Mouse (Mus musculus): Measurements from ENCODE around the gene Nav2.

Nav2 gene

DNA sequence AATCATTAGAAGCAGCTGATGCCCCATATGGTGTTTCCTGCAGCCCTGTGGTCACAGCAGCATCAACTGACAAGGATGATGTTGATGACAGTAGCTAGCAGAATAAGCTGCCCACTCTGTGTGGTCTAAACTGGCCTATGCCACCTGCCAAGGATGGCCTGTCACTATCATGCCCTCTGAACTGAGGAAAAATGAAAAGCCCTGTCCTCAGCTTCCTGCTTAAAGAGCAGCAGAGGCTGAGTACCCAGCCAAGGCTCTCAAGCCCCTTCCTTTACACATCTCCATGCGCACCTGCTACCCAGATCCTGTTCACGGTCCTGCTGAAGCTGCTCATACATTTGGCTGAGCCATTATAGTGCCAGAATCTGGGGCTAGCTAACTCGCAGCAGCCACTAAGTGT is 193.7 kb downstream of the Nav2 start:
- no peak for DNase-seq (ENCODE audit: low spot score)

DNA sequence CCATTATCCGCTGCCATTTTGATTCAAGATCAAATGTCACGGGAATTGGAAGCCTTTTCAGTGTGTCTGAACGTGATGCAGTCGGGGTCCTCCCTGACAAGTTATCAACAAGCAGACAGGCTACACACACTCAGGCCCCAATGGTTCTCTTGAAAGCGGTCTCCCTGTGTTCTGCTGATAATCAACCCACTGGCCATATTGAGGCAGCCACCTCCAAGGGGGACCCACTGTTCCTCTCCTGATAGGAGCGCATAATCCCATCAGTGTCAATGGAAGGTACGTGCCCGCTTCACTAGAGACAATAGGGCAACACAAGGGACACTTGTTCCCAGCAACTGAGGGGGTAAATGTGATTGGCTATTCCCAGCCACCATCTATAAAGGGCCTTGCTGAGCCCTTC is 195.9 kb downstream of the Nav2 start:
- DNase-seq (ENCODE audit: low spot score): peak; percentile 81

DNA sequence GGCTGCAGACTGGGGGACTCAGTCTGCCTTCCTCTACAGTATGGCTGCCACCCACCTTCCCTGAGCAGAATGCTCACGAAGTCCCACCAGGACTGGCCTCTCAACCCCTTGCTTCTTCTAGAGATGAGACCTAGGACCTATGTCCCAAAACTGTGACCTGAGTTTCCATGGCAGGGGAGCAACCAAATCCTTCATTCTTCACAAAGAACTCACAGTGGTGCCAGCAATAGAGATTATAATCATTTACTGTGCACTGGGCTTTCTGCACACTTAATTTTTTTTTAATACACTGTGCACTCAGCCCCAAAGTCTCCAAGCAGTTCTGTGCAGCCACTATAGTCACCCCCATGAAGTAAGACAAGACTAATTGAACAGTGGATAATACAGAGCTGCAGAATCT is 196.3 kb downstream of the Nav2 start:
- DNase-seq (ENCODE audit: low spot score): no peak

- peak; percentile 36 for DNase-seq (ENCODE audit: low spot score)
Observed at GRCm38 (mm10) chr7:49105501-49105900, 197.0 kb downstream of the Nav2 start.

GRCm38 (mm10) chr7:49108076-49108475 is 199.6 kb downstream of the Nav2 start:
- no peak for DNase-seq (ENCODE audit: low spot score)

DNA sequence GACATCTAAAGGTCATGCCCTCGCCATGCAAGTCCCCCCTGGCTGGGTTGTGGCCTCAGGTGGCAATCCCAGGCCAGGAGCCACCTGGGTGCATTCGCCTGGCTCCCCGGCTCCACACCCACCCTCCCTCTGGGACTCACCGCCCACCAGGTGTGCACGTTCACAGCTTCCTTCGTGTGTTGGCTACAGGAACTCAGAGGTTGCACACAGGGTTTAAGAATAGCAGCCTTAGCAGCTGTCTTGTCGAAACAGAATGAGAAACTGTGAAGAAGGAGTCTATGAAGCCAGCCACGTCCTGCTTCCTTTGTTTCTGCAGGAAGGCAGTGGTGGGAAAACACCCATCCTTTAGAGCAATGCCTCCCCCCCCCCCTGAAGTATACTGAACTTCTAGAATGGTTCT is 210.5 kb downstream of the Nav2 start:
- DNase-seq (ENCODE audit: low spot score): no peak

DNA sequence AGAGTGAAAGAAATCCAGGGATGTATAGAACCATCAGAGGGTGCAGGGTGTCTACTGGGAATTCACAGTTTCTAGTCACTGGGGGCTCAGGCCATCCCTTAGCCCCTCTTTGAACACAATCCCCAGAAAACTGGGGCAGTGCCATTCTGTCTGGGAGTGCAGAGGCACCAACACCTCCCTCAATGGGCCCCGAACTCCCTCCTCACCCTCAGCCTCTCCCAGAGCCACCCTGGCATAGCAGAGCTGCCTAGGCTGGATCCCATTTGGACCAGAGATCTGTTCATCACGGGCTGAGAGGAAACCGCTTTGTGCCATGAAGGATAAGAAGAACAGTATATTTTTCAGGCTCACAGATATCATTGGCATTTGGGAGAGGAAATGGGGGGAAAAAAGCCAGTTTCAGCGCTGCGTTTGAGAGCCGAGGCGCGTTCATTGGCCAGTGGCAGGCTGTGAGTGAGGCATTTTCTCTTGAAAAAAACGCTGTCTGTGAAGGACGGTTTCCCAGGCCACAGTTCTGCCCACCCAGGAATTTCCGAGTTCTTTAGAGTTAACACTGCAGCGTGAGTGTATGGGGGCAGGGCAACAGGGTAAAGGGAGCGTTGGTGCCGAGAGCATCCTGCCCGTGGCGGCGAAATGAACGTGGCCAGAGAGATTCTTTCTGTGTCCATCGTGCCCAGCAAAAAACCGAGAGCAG is 211.4 kb downstream of the Nav2 start:
- DNase-seq (ENCODE audit: low spot score): peak; percentile 82

DNA sequence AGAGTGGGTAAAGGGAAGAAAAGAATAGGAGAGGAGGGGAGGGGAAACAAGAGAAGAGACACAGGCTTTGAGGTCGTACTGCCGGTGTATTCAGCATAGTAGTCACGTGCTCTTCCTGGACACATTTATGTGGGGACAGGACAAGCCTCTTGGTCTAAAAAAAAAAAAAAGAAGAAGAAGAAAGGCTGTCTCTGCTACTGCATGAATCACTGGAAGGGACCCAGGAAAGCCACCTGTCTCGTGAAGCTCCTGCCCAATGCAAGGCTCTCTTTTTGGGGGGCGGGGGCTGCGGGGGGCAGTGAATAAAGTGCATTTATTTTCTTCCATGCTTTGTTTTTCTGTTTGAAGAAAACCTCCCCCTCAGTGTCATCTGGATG is 212.0 kb downstream of the Nav2 start:
- DNase-seq (ENCODE audit: low spot score): no peak

DNA sequence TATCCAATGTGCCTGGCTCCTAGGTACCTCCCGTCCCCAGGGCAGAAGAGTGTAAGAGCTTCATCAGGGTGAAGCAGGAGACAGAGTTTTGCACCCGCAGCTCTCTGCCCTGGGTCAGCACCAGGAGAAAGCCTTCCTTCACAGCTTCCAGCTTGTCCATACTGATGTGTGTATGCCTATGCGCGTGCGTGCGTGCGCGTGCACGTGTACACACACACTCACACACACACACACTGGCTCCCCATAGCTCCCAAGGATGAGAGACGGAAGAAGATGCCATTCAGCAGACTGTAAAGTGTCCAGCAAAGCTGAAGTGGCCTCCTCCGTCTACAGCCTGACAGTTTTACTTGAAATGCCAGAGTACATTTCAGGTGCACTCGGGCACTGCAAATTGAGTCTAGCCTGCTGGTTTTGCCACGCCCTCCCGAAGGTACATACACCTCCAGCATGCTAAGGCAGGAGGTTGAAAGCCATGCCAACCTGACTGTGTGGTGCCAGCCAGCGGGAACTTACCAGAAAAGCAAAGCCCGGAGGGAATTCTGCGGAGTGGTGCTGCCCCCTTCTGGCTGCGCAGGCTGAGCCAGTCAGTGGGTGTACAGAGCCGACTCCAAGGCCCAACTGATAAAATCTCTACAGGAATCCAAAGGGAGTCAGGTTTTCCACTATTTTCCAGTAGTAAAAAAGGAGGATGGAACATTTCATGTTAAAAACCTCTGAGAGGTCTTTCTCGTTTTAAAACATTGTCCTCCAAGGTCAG is 212.6 kb downstream of the Nav2 start:
- peak; percentile 84 for DNase-seq (ENCODE audit: low spot score)

DNA sequence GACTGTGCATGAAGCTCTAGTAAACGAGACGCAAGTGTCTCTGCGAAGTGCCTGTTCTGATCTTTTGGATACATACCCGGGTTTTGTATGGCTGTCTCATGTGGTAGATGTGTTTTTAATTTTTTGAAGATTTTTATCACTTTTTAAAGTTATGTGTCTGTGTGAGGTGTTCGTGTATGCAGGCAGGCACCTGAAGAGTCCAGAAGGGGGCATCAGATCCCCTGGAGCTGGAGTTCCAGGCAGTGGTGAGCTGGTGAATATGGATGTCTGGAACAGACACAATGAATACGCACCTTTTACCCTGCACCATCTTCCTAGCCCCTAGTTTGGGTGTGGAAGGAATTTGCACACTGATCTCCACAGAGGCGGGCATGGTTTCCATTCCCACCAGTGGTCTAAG is 214.0 kb downstream of the Nav2 start:
- no peak for DNase-seq (ENCODE audit: low spot score)

DNA sequence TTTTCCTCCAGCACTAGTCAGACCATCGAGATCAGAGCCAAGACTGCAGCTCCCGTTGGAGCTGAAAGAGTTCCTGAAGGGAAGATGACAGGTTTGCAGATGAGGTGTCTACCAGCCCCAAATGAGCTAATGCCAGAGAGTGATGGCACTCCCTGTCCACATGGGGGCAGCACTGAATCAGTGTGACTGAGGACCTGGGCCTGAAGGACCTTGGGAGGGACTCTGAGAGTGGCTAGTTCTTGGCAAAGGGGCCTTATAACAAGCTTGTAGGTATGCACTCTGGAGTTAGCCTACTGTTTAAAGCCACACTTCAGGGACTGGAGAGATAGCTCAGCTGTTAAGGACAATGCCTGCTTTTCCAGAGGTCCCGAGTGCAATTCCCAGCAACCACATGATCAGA is 217.0 kb downstream of the Nav2 start:
- DNase-seq (ENCODE audit: low spot score): peak; percentile 80

GRCm38 (mm10) chr7:49128224-49128623 is 219.7 kb downstream of the Nav2 start:
- no peak for DNase-seq (ENCODE audit: low spot score)

GRCm38 (mm10) chr7:49132851-49133351 is 224.4 kb downstream of the Nav2 start:
- peak; percentile 89 for DNase-seq (ENCODE audit: low spot score)

DNA sequence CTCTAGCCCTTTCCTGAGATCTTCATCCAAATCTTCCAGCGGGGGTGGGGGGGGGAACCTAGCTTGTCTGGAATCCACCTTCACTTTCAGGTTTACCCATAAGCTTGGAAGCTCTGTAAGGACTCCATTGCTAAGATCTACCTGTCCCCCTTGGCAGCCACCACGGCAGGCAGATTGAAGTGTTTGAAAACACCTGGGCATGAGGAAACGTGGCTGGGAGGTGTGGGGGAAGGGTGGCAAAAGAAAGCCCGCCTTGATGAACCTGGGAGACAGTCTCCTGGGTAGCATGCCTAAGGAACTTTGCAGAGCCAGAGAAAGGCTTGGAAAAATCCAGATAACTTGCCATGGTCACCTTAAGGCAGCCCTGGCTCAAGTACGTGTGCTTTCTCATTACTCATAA is 225.9 kb downstream of the Nav2 start:
- DNase-seq (ENCODE audit: low spot score): no peak

GRCm38 (mm10) chr7:49139762-49140161 is 231.2 kb downstream of the Nav2 start:
- DNase-seq (ENCODE audit: low spot score): no peak

DNA sequence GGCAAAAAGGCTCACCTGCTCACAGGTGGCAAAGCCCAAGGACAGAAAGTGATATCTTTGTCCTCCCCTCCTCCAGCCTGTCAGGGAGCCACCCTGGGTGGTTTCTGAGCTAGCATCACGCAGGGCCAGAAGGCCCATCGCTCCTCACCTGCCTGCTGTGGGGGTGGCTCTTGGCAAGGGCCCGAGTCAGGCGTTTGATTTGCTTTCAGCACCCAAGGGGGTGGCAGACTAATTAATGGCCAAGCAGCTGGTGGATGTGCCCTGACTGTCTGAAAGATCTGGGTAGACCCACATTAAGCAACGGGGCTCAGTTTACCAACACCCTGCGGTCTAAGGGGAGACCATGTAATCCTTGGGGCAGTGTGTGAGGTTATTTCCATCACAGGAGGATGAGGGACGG is 235.4 kb downstream of the Nav2 start:
- DNase-seq (ENCODE audit: low spot score): no peak

- DNase-seq (ENCODE audit: low spot score): no peak
Observed at GRCm38 (mm10) chr7:49145749-49146670, 237.5 kb downstream of the Nav2 start.

DNA sequence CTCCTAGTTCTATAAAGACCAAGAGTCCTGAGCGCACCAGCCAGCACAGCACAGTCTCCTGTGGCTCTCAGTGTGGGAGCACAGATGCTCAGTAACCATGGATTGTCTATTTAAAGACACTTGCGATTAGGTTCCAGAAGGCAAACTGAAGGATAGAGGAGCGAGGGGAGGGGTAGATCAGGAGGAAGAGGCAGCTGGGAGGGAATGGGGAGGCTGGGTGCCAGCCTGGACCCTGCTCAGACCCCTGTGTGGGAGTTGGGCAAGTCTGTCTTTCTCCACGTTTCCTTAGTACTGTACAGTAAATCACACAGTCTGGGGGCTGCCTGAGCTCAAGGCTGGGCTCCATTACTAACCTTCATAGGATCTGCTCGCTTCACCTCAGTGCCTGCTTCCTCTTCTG is 243.8 kb downstream of the Nav2 start:
- no peak for DNase-seq (ENCODE audit: low spot score)

DNA sequence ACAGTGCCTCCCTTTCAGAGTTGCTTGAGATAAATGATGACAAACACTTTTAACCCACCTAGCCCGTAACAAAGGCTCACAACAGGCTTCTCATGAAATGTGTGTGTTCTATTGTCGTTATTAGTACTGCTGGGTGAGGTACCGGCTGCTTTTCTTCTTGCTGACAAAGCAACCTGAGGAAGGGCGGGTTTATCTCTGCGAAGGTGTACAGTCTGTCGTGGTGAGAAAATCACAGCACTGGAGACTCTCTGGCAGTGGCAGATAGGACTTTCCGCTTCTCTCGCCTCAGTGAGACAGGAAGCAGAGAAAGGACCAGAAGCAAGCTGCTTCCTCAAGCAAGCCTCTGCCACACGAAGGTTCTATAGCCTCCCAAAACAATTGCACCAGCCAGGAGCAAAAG is 244.2 kb downstream of the Nav2 start:
- DNase-seq (ENCODE audit: low spot score): no peak

- DNase-seq (ENCODE audit: low spot score): no peak
Observed at GRCm38 (mm10) chr7:49158641-49159381, 250.3 kb downstream of the Nav2 start.

DNA sequence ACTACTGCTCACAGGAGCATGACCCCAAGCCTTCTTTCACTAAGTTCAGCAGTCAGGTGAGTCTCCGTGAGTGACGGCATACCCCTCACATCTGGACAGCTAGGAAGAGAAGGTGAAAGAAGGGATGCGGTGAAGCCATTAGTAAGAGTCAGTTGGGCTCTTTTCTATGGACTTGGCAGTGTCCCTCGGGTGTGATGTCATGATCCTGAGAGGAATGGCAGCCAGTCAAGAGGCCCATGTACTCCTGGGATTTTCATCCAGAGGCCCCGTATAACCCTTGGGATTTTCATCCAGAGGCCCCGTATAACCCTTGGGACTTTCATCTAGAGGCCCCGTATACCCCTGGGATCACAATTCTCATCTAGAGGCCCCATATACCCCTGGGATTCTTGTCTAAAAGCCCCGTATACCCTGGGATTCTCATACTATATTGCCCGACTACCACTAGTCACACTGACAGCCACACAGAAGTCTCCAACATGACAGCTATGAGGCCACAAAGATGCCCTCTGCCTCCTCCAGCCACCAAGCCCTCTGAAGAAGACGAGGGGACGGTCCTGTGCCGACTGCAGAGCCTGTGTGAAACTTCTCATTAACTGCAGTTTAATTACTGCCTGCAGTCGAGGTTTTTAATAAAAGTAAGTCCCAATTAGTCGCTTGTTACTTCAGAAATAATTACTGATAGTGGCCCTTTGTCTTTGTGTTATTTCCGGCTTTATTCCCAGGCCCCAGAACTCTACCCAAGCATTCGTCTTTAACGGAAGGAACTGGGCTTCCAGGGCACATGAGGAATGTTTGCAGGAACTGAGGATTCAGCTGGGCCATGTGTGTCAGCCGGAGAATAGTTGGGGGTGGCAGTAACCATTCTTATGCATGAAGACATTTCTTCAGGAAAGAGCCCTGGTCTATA is 251.4 kb downstream of the Nav2 start:
- DNase-seq (ENCODE audit: low spot score): no peak

Measured in embryo, embryonic 10.5 days (tissue).